Mouse (Mus musculus) hindlimb bud, embryonic 11.5 days (tissue): Measurements from ENCODE around the gene Gm20517.
A peak's percentile ranks its signal among the peaks of the same experiment; 100 is the strongest.

Source experiments
- DNase-seq: peaks from one replicate; pipeline ENCODE4 v3.0.0-alpha.2; 2012; ENCODE audit warnings: low read depth, low spot score; ENCODE audit errors: extremely low spot score

Gene Gm20517

DNA sequence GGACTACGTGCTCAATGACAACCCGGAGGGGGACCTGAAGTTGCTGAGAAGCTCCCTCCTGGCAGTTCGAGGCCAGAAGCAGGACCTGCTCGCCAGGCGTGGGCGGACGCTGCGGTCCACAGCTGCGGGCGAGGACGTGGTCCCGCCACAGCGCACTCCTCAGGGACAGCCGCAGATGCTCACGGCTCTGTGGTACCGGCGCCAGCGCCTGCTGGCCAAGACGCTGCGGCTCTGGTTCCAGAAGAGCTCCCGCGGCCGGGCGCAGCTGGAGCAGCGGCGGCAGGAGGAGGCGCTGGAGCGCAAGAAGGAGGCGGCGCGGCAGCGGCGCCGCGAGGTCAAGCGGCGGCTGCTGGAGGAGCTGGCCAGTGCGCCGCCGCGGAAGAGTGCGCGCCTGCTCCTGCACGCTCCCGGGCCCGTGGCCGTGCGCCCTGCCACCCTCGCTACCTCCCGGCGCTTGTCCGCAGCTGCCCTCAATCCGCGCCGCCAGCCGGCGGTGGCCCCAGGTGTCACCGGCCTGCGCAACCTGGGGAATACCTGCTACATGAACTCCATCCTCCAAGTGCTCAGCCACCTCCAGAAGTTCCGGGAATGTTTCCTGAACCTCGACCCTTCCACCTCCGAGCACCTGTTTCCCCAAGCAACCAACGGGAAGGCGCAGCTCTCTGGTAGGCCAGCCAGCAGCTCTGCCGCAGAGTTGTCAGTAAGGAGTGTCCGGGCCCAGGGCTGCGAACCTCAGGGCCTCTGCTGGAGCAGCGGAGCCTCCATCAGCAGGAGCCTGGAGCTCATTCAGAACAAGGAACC lies 61.1 kb downstream of the Gm20517 start:
- no peak for DNase-seq

DNA sequence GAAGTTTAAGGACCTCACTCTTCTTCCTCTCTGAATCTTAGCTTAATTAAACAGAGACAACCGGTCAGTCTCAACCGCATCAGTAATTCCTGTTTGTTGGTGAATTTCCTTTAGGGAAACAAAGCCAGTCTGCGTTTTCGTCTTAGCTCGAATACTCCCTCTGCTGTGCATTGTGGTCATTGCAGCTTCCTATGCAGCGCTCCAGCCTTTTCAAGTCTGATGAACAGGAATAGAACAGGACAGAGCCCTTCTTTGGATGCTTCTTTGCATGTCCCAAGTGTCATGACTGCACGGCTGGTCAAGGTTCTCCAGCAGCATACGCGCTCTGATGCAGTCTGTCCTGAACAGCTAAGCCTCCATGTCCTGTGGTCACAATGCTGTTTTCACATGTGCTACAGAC lies 65.2 kb downstream of the Gm20517 start:
- DNase-seq: peak; percentile 68

DNA sequence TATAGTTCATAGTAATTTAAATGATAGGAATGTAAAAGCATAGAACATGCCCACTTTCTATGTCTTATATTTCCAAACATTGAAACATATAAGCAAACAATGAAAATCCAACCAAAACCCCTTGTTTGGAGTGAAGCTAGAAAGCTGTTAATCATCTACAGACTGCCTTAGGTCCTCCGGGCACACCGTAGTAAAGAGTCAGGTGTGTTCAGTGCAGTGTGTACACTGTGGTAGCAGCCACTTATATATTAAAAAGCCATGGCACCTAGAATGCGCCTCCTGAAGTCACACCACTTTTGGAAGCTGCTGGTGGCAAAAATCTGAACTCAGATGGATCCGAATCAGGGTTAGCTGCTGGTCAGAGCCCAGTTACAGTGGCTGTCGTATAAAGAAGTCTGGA lies 66.8 kb downstream of the Gm20517 start:
- DNase-seq: no peak

DNA sequence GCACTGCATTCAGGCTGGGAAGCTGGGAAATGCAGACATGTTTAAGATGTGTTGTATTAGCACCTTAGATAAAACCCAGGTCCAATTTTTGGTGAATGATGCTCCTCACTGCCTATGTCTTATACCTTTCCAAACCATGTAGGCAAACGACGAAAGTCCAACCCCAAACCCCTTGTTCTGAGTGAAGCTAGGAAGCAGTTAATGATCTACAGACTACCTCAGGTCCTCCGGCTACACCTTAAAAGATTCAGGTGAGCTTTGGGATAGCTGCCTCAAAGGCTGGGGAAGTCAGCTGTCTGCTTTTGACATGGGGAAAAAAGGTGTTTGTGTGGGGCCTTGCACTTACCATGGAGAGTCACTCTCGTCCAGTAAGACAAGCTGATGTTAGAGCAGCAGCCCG lies 67.3 kb downstream of the Gm20517 start:
- DNase-seq: no peak

DNA sequence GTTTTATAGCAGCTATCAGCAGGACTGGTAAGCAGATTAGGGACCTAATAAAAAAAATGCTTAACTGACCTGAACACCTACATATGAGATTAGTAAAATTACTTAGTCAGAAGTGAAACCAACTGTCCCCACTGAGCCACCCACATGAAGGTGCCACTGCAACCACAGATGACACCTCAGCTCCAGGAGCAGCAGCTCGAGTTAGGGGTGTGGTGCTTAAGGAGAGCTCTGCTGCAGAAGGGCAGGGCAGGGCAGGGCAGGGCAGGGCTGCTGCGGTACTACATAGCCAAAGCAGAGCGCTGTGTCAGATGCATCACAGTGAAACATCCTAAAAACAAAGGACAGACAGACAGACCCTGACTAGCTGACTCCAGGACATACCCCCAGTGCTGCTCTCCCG lies 71.4 kb downstream of the Gm20517 start:
- DNase-seq: no peak

DNA sequence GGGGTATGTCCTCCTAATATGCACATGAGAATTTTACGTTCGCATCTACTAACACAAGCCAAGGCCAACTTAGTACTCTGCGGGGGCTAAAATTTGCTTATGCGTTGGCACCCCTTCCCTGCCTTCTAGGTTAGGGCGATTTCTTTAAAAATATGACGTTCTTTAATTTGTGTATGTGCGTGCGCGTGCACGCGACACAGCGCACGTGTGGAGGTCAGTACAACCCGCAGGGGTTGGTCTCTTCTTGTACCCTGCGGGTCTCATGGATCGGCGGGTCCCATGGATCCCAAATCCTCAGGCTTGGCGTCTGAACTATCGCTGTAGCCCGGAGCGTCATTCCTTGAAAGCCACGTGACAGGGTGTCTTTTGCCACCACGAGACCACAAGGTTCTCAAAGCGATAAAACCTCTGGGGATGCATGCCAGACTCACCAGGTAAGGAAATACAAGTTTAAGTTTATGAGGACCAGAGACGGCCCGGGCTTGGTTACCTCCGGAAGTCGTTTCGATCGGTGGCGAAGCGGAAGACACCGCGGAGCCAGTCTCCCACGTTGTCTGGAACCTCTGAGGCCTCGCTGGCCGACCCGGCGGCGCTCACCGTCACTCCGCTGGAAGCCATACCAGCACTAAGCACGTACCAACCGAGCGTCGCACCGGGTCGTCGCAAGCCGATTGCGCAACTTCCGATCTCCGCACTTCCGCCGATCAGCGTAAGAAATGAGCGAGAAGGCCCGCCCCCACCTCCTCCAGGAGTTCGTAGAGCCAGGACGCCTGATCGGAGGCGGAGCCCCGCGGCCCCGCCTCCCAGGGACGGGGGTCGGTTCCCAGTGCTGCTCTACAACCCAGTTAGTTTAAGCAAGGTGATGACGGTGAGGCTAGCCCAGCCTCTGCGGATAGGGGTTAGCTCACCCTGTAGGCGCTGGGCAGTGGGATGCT lies 76.3 kb downstream of the Gm20517 start:
- peak; percentile 63 for DNase-seq

DNA sequence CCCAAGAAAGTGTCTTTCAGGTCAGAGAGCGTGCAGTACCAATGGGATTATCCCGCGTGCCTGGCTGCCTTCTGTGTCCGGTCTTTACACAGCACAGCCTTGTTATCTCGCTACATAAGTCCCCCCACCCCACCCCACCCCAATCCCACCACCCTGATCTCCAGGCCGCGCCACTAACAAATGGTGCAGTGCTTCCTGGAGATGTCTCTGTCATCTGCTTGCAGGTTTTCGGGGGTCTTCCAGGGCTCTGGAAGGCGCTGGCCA lies 76.9 kb downstream of the Gm20517 start, which contains the start of gene Tomm6:
Tomm6 (minus strand) TSS at position 43 of the 264 bp plus-strand sequence.
- DNase-seq: no peak

DNA sequence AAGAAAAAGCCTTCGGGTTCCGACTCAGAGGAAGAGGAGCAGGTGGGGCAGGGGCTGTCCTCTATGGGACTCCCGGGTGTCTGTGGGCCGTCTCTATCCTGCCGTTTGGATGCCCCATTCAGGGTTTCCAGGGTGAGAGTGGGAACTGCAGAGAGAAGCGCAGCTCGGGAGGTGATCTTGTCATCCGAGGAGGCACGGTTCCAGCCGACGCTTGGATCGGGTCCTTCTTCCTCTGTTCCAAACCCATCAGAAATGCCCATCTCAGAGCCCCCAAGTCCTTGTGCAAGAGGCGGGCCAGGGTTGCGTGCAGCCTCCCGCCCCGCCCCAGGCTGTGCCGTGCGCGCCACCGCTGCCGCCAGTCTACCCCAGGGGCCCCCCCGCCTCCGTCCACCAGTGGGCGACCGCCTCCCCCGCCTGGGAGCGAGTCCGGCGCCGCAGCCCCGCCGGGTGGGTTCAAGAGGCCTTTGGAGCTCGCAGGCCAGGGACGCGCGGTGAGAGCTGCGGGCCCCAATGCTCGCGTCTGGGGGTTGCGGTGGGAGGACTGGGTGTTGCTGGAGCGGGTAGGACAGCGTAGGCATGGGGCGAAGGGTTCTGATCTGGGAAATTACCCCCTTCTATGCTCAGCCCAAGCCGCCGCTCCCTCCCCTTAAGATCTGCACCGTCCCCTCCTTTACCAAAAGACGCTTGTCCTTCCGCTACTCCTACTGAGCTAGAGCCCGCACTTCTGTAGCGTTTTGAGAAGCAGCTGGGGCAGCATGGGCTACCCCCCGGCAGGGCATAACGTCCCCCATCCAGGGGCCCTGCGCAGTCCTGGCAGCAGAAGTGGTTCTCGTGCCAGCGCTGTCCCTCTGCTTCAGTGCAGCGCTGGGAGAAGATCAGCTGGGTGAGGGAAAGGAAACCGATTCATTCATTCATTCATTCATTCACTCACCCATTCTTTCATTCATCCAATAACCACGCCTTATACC lies 77.5 kb downstream of the Gm20517 start, which contains the start of gene Frs3:
Frs3 (plus strand) TSS at position 423 of the 968 bp plus-strand sequence.
- no peak for DNase-seq

DNA sequence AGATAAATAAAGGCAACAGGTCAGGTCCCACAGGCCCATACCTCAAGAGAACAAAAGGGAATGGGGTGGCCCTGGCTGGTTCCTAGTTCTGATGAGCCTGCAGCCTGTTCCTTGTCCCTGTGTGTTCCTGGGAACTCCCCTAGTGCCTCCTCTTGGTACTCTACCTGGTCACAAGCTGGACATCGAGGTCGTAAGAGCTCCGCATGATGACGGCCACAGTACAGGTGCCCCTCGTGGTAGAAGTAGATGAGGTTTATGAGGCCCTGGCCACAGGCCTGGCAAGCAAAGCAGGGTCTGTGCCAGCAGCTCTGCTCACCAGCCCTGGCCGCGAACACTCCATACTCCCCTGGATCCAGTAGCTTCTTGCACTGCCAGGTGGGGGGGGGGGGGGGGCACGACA lies 78.5 kb downstream of the Gm20517 start:
- no peak for DNase-seq

DNA sequence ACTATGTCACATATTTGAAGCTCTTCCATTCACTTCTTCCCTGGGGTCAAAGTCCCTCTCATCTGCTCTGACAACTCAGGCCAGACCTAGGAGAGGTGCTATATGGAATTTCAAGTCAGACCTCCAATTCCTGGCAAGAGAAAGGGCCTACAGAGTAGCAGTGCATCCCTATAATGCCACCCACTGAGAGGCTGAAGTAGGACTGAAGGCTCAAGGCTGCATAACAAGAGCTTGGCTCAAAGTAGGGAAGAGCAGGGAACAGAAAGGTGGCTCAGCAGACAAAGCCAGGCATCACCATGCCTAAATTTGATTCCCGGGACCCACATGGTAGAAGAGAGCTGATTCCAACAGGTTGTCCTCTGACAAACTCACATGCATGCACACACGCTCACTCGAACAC lies 80.3 kb downstream of the Gm20517 start:
- DNase-seq: no peak

DNA sequence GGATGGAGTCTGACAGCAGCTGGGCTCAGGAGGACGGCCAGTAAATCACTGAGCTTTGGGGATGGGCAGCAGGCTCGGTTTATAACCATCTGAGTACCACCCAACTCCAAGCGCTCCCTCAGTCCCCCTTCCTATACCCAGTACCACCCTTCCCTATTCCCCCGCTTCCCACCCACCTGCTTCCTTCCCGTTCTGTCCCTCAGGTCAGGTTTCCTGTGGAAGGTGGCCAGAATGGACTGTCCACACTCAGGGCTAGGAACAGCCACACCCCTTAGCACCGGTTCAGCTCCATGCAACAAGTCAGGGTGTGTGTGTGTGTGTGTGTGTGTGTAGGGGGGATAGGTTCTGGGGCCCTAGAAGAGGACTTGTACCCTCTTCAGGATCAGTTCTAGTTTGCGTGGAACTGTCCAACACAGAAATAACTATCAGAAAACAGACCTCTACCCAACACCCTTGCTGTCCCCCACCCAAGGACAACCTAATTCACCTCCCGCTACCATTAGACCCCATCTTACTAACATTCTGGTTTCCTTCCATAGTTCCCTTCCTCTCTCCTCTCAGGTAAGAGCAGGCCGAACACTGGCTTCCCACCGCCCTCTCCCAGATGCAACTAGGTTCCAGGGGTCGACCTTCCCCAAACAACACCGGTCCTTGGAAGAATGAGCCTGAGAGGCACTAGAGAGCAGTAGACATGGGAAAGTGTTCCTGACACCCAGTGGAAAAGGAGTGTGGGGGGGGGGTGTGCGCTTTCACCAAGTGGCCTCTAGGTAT lies 82.5 kb downstream of the Gm20517 start:
- no peak for DNase-seq

DNA sequence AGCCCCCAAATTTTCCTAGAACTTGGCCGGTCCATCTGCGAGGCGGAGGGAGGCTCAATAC lies 82.9 kb downstream of the Gm20517 start, which contains the start of gene Gm21981:
Gm21981 (minus strand) TSS at position 14 of the 61 bp plus-strand sequence.
- DNase-seq: no peak

DNA sequence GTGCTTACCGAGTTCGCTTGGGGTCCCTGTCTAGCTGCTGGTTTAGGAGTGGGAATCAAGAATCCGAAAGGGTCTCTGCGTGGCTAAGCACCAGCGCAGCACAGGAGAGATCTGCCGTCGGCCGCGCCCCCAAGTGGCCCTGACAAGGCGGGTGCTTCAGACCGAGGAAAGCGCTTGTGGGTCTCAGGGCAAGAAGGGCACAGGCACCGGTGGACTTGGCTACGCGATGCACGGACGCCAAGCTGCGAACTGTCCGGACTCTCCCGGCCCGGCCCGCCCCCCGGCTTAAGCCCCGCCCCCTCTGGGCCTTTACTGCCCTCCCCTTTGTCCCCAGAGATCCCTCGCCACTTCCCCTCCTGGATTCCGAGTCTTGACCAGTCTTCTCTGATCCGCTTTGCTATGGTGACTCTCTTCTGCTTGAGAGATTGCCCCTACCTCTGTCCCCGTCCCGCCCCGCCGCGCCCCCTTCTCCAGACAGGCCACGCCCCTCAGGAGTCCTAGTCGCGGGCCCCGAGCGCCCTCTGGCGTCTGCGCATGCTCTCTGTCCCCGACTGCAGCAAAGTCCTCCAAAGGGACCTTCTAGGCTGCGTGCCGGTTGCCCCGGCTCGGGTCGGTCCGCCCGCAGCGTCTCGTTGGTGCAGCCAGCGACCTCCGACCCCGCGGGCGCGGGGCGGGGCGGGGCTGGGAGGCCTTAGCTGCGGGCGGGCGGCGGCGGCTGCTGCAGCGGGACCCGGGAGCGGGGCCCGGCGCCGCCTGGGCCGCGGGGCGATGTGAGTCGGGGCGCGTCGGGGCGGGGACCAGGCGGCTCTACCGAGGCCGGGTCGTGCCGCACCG lies 83.3 kb downstream of the Gm20517 start, which contains the start of gene Prickle4:
Prickle4 (minus strand) TSS at position 234 of the 834 bp plus-strand sequence.
- DNase-seq: peak; percentile 62

DNA sequence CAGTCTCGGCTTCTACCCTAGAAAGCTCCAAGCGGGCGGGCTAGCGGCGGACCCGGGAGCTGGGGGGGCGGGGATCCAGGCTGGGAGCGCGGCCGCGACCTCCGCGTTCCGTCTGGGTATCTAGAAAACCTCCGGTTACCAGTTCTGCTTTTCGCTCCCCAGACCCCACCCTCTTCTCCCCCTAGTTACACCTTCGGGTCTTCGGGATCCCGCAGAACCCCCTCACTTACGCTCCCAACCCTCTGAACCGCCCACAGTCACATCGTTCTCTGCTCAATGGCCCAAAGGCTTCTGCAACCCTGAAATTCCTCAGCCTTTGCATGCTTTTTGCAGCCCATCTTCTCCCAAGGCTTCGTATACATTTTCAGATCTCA lies 83.9 kb downstream of the Gm20517 start:
- no peak for DNase-seq

DNA sequence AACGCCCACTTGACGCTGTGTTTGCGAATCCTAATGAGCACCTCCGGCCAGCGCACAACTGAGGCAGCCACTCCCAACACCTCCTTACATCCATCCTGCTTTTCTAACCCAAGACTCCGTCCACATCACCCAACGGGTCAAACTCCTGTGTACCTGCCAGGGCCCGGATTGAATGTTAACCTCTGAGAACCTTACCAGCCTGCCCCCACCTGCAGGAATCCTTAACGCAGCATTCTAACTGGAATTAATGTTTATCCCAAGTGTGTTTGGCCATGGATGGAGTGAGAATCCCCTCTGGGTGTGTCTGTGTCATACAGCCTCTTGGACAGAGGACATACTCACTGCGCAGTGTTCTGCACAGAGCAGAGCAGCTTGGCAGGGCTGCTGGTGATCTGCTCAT lies 86.8 kb downstream of the Gm20517 start:
- no peak for DNase-seq

DNA sequence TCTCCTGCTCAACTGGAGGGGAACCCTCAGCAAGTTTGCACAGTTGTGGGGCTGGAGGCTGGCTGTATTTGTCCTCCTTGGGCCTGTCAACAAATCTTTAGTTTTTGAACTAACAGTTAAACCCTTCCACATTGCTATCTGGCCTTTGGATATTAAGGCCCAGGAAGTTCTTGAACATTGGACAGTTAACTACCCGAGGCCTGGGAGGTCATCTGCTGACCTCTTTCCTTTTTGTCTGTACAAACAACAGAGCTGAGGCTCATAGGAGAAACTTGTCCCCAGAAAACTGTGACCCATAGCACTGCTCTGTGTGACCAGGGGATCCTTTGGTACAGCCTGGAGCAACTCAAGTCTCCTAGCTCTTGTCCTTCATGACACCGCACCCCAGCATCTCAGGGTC lies 87.7 kb downstream of the Gm20517 start:
- no peak for DNase-seq

DNA sequence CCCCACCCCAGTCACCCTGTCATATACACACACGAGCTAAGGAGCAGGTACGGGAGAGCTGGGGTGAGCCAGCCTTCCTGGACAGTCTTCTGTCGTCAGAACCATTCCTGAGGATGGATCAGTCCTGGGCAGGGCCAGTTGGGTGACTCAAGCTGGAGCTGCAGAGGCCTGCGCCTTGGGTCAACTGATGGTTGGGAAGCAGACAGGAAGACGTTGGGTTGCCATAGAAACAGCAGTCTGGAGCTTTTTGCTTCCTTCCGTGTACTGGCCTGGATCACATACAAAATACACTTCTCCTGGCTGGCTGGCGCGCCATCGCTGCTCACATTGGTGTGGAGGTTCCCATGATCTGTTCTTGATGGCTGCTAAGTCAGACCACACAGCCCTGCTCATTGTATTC lies 90.4 kb downstream of the Gm20517 start:
- no peak for DNase-seq

DNA sequence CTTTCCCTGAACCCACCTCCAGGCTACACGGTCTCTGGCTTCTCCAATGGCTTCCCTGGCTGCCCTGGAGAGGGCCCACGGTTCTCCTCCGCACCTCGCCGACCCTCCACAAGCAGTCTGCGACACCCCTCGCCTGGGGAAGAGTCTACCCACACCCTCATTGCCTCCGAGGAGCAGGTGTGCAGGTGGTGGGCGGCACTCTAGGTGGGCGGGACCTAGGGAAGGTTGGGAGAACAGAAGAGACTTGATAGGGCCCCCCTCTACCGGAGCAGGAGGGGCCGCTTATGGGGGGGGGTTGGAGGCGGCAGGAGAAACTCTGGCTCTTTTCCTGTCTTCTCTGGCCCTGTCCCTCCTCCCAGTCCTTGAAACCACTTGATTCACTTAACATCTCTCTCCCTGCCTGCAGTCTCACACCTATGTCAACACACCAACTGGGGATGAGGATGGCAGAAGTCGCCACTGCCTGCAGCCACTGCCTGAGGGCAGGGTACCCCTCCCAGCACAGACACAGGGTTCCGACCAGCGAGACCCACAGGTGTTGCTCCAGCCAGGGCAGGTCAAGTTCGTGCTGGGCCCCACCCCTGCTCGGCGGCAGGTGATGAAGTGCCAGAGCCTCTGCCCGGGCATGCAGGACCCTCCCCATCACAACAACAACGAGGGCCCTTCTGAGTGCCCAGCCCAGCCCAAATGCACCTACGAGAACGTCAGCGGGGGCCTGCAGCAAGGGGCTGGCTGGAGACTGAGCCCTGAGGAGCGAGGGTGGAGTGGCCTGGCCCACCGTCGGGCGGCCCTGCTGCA lies 91.4 kb downstream of the Gm20517 start:
- DNase-seq: no peak

DNA sequence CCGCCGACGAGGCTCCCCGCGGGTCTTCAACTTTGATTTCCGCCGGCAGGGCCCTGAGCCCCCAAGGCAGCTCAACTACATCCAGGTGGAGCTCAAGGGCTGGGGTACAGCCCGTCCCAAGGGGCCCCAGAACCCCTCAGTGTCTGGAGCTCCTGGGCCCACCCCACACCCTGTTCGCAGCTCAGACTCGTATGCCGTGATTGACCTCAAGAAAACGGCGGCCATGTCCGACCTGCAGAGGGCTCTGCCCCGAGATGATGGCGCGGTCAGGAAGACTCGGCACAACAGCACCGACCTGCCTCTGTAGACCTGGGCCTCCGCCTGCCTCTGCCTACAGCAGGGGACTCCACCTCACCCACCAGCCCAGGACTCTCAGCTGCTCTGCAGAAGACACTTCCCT lies 92.2 kb downstream of the Gm20517 start:
- no peak for DNase-seq
